In genomic region chr17:31479108-31479844, GRCm38 (mm10) we compare ENCODE assay signal across 22 mouse cellular contexts. TPM values are rescaled to one million over a fixed set of nuclear protein-coding genes. Genes with fewer than 3 reads are reported as not detected.
DNase-seq lines count a peak whose midpoint lies in the region; ATAC-seq and TF ChIP-seq lines count a peak whose summit lies in the region.
"Had no signal": no experiment of that assay in that cellular context is flagged by ENCODE, and none has a peak within 500 bp of the region (broad histone marks: within the 10 kb centered on the region; RNA-seq: fewer than 3 reads in every experiment).

No protein-coding gene starts in this region.

- DNase-seq in kidney, adult 2 months, result peak; percentile 45
- no peak for DNase-seq in kidney, adult 11 months
- DNase-seq in stomach, postnatal 0 days (ENCODE audit: low spot score), result no peak
- no peak for DNase-seq in spleen, postnatal 14 days (ENCODE audit: low spot score in 2 of 2)
- no peak for DNase-seq in cerebellum, postnatal 14 days
- DNase-seq: adrenal gland, adult 8-10 months; cerebellum, adult 11 months; cerebellum, postnatal 25 days; gastrocnemius, postnatal 14 days; heart, postnatal 14 days; kidney, postnatal 10 days; lung, embryonic 14.5 days; lung, postnatal 4 days; right cerebral cortex, postnatal 4 days had no signal

- no peak overlapping the region for H3K9ac ChIP-seq in stomach, embryonic 14.5 days (replicated peaks; ENCODE audit: low read depth, low read length)
- no peak overlapping the region for H3K9ac ChIP-seq in stomach, postnatal 0 days (ENCODE audit: low read length)
- H3K9ac ChIP-seq in intestine, embryonic 16.5 days (ENCODE audit: low read depth, low read length), result no peak overlapping the region
- H3K9ac ChIP-seq: embryonic facial prominence, embryonic 13.5 days; limb, embryonic 13.5 days; lung, embryonic 14.5 days; midbrain, embryonic 13.5 days had no signal

- peaks cover 13% of the 10 kb centered on the region; the same call in 1 of the 2 replicates for H3K4me1 ChIP-seq in kidney, adult 2 months (ENCODE audit: control insufficient read depth, insufficient read depth, low read length)
- 0 out of 2 replicates have a peak, but pooled peaks cover 4% of the 10 kb centered on the region for H3K4me1 ChIP-seq in stomach, embryonic 14.5 days (ENCODE audit: control insufficient read depth, insufficient read depth, low read length)
- H3K4me1 ChIP-seq in stomach, postnatal 0 days (replicated peaks; ENCODE audit: control insufficient read depth, insufficient read depth), result no peaks in the 10 kb centered on the region
- H3K4me1 ChIP-seq in intestine, embryonic 16.5 days (ENCODE audit: control insufficient read depth, insufficient read depth, low read length), result peaks cover 15% of the 10 kb centered on the region; the same call in 1 of the 2 replicates
- H3K4me1 ChIP-seq: embryonic facial prominence, embryonic 13.5 days; limb, embryonic 13.5 days; midbrain, embryonic 13.5 days had no signal

- no peak overlapping the region for H3K4me2 ChIP-seq in stomach, embryonic 14.5 days (replicated peaks; ENCODE audit: low read depth, low read length)
- H3K4me2 ChIP-seq in stomach, postnatal 0 days (replicated peaks; ENCODE audit: low read depth), result no peak overlapping the region
- H3K4me2 ChIP-seq in intestine, embryonic 16.5 days (ENCODE audit: low read depth, low read length), result no peak overlapping the region
- H3K4me2 ChIP-seq: embryonic facial prominence, embryonic 13.5 days; heart, embryonic 11.5 days; limb, embryonic 13.5 days; lung, embryonic 14.5 days; midbrain, embryonic 13.5 days had no signal

- WGBS in kidney, adult 2 months, result 50% methylated on average over 11 of the region's 11 CpGs
- WGBS in stomach, embryonic 14.5 days, result 37% methylated on average over 11 of the region's 11 CpGs
- 43% methylated on average over 11 of the region's 11 CpGs for WGBS in stomach, postnatal 0 days
- 37% methylated on average over 11 of the region's 11 CpGs for WGBS in intestine, embryonic 16.5 days

- ATAC-seq in stomach, embryonic 14.5 days (ENCODE audit: insufficient number of reproducible peaks, insufficient read depth, low FRiP score, low read depth), result no peak
- no peak for ATAC-seq in stomach, postnatal 0 days (ENCODE audit: low FRiP score, low TSS enrichment)
- ATAC-seq in intestine, embryonic 16.5 days, result peak; percentile 68
- ATAC-seq: hindbrain, embryonic 16.5 days; midbrain, embryonic 13.5 days had no signal

- no peaks in the 10 kb centered on the region for H3K9me3 ChIP-seq in stomach, embryonic 14.5 days (ENCODE audit: control insufficient read depth, low read depth, low read length)
- no peaks in the 10 kb centered on the region for H3K9me3 ChIP-seq in stomach, postnatal 0 days (ENCODE audit: control insufficient read depth, low read length)
- no peaks in the 10 kb centered on the region for H3K9me3 ChIP-seq in intestine, embryonic 16.5 days (ENCODE audit: control insufficient read depth, low read length)
- H3K9me3 ChIP-seq: embryonic facial prominence, embryonic 13.5 days; limb, embryonic 13.5 days; midbrain, embryonic 13.5 days had no signal

- TF ChIP-seq POLR2A in kidney, adult 2 months (IDR thresholded peaks at IDR 0.05; ENCODE audit: low read depth, low read length), result no peak

- H3K27me3 ChIP-seq in kidney, adult 2 months (replicated peaks; ENCODE audit: control insufficient read depth, insufficient read depth, low read length), result no peaks in the 10 kb centered on the region
- H3K27me3 ChIP-seq in stomach, embryonic 14.5 days (ENCODE audit: control insufficient read depth, insufficient read depth, low read length), result no peaks in the 10 kb centered on the region
- no peaks in the 10 kb centered on the region for H3K27me3 ChIP-seq in stomach, postnatal 0 days (ENCODE audit: control insufficient read depth, insufficient read depth, low read length)
- no peaks in the 10 kb centered on the region for H3K27me3 ChIP-seq in intestine, embryonic 16.5 days (replicated peaks; ENCODE audit: control insufficient read depth, insufficient read depth, low read length)
- H3K27me3 ChIP-seq: embryonic facial prominence, embryonic 13.5 days; limb, embryonic 13.5 days; midbrain, embryonic 13.5 days had no signal

- no peak for TF ChIP-seq EP300 in stomach, postnatal 0 days (optimal IDR thresholded peaks at IDR 0.05)

- H3K36me3 ChIP-seq in kidney, adult 2 months (ENCODE audit: control insufficient read depth, insufficient read depth, low read length), result no peaks in the 10 kb centered on the region
- no peaks in the 10 kb centered on the region for H3K36me3 ChIP-seq in stomach, embryonic 14.5 days (ENCODE audit: control insufficient read depth, insufficient read depth, low read length)
- peaks cover 2% of the 10 kb centered on the region; the same call in 1 of the 2 replicates for H3K36me3 ChIP-seq in stomach, postnatal 0 days (ENCODE audit: control insufficient read depth, insufficient read depth, low read length)
- H3K36me3 ChIP-seq in intestine, embryonic 16.5 days (ENCODE audit: control insufficient read depth, insufficient read depth, low read length), result peaks cover 9% of the 10 kb centered on the region

- H3K27ac ChIP-seq in kidney, adult 2 months (ENCODE audit: insufficient read depth, low read depth, low read length), result no peak overlapping the region; the same call in 1 of the 2 replicates
- 0 out of 2 replicates have a peak overlapping the region, but pooled peaks have one; percentile 2 for H3K27ac ChIP-seq in stomach, embryonic 14.5 days (ENCODE audit: low read length)
- no peak overlapping the region for H3K27ac ChIP-seq in stomach, postnatal 0 days (replicated peaks)
- H3K27ac ChIP-seq in intestine, embryonic 16.5 days (ENCODE audit: low read length), result no peak overlapping the region
- H3K27ac ChIP-seq: embryonic facial prominence, embryonic 13.5 days; left cerebral cortex, adult 2 months; limb, embryonic 13.5 days; midbrain, embryonic 13.5 days had no signal

- no peak for TF ChIP-seq CTCF in kidney, adult 2 months (conservative IDR thresholded peaks at IDR 0.05; ENCODE audit: insufficient read depth, insufficient read length, low read depth, low read length)
- no peak for TF ChIP-seq CTCF in stomach, postnatal 0 days (IDR thresholded peaks at IDR 0.05; ENCODE audit: low read depth)

- no peak overlapping the region for H3K4me3 ChIP-seq in kidney, adult 2 months (ENCODE audit: insufficient read depth, low read depth, low read length)
- no peak overlapping the region for H3K4me3 ChIP-seq in stomach, embryonic 14.5 days (ENCODE audit: low read depth, low read length)
- no peak overlapping the region for H3K4me3 ChIP-seq in stomach, postnatal 0 days (ENCODE audit: low read depth, low read length)
- no peak overlapping the region for H3K4me3 ChIP-seq in intestine, embryonic 16.5 days (ENCODE audit: low read length)
- H3K4me3 ChIP-seq: embryonic facial prominence, embryonic 13.5 days; left cerebral cortex, adult 2 months; limb, embryonic 13.5 days; midbrain, embryonic 13.5 days had no signal

RNA-seq across cellular contexts. Expression of gene Wdr4, which starts 40.5 kb away (rescaled TPM):
- polyA plus RNA-seq in kidney, adult 2 months (2012; rRNA removed), result 28.3 and 29.6 TPM in 2 replicates
- 34.7 and 36.7 TPM in 2 replicates for polyA plus RNA-seq in stomach, embryonic 14.5 days (2014; fragmentation: Nextera tagmentation; extraction: Ambion mirVana)
- 14.9 and 15.6 TPM in 2 replicates for polyA plus RNA-seq in stomach, postnatal 0 days (2015; fragmentation: Nextera tagmentation; extraction: Ambion mirVana)
- polyA plus RNA-seq in intestine, embryonic 16.5 days (2015; fragmentation: Nextera tagmentation; extraction: Ambion mirVana), result 39.5 and 42.3 TPM in 2 replicates

RNA-seq across cellular contexts. Expression of gene Ndufv3, which starts 40.6 kb away (rescaled TPM):
- 387 and 475 TPM in 2 replicates for polyA plus RNA-seq in kidney, adult 2 months (2012; rRNA removed)
- 296 and 346 TPM in 2 replicates for polyA plus RNA-seq in stomach, embryonic 14.5 days (2014; fragmentation: Nextera tagmentation; extraction: Ambion mirVana)
- 334 and 344 TPM in 2 replicates for polyA plus RNA-seq in stomach, postnatal 0 days (2015; fragmentation: Nextera tagmentation; extraction: Ambion mirVana)
- 467 and 488 TPM in 2 replicates for polyA plus RNA-seq in intestine, embryonic 16.5 days (2015; fragmentation: Nextera tagmentation; extraction: Ambion mirVana)
